Mouse (Mus musculus) heart, postnatal 0 days (tissue): Measurements from ENCODE around the gene Syt12.

ENCODE experiments used
- CTCF ChIP-seq: IDR thresholded peaks from 2 replicates; pipeline ENCODE4 v1.5.1; 2016; ENCODE audit warnings: antibody characterized with exemption, control low read depth, low read depth
- EP300 ChIP-seq: IDR thresholded peaks from 2 replicates; pipeline ENCODE4 v1.6.1; 2016; ENCODE audit warnings: antibody characterized with exemption, low read depth

GRCm38 (mm10) chr19:4417713-4418112 is 59.5 kb downstream of the Syt12 start:
- TF ChIP-seq CTCF (no peak), EP300 (no peak)
